Mouse (Mus musculus) heart, embryonic 12.5 days (tissue): Measurements from ENCODE around the gene Tmem54. TPM values are rescaled to one million over a fixed set of nuclear protein-coding genes. Genes with fewer than 3 reads are reported as not detected.

Source experiments
- ATAC-seq: fragments of 200-750 bp; cut with Nextera tagmentation; 2 replicates; pipeline ENCODE4 v1.8.0; 2017; ENCODE audit warnings: moderate TSS enrichment, moderate library complexity; ENCODE audit not compliant: insufficient number of reproducible peaks, low FRiP score
- H3K27ac ChIP-seq: fragments of 300-500 bp; sonication (generic); 2 replicates; pipeline ENCODE4 v1.5.1; 2016; ENCODE audit warnings: mild to moderate bottlenecking, moderate library complexity; ENCODE audit not compliant: poor library complexity, severe bottlenecking
- H3K27me3 ChIP-seq: fragments of 300-500 bp; sonication (generic); replicated peaks from 2 replicates; pipeline ENCODE4 v1.6.1; 2016; ENCODE audit warnings: mild to moderate bottlenecking, moderate library complexity
- H3K36me3 ChIP-seq: fragments of 300-500 bp; sonication (generic); 2 replicates; pipeline ENCODE4 v1.6.1; 2016; ENCODE audit warnings: mild to moderate bottlenecking, moderate library complexity
- H3K4me1 ChIP-seq: fragments of 300-500 bp; sonication (generic); replicated peaks from 2 replicates; pipeline ENCODE4 v1.6.1; 2016; ENCODE audit warnings: mild to moderate bottlenecking
- H3K4me2 ChIP-seq: fragments of 300-500 bp; sonication (generic); 2 replicates; pipeline ENCODE4 v1.6.1; 2016; ENCODE audit warnings: mild to moderate bottlenecking, moderate library complexity
- H3K4me3 ChIP-seq: fragments of 300-500 bp; sonication (generic); 2 replicates; pipeline ENCODE4 v1.5.1; 2016; ENCODE audit warnings: mild to moderate bottlenecking
- H3K9ac ChIP-seq: fragments of 300-500 bp; sonication (generic); 2 replicates; pipeline ENCODE4 v1.6.1; 2016; ENCODE audit warnings: mild to moderate bottlenecking, moderate library complexity
- H3K9me3 ChIP-seq: fragments of 300-500 bp; sonication (generic); replicated peaks from 2 replicates; pipeline ENCODE4 v1.6.1; 2016; ENCODE audit warnings: mild to moderate bottlenecking, moderate library complexity
- WGBS: fragments of 180-500 bp; shearing (Covaris S2); methylation state at CpG from one replicate; pipeline ENCODE4 v1.1.7; 2016; 5-methylcytosine and 5-hydroxymethylcytosine counted together
- polyA plus RNA-seq: library from polyadenylated mRNA; unstranded; fragments of >200 nt; fragmentation: Nextera tagmentation; extraction: Ambion mirVana; gene quantifications from 2 replicates; pipeline ENCODE4 v1.2.1, GENCODE M21; 2016

Tmem54 gene
- 0.24 and 0.34 TPM in 2 replicates for polyA plus RNA-seq

DNA sequence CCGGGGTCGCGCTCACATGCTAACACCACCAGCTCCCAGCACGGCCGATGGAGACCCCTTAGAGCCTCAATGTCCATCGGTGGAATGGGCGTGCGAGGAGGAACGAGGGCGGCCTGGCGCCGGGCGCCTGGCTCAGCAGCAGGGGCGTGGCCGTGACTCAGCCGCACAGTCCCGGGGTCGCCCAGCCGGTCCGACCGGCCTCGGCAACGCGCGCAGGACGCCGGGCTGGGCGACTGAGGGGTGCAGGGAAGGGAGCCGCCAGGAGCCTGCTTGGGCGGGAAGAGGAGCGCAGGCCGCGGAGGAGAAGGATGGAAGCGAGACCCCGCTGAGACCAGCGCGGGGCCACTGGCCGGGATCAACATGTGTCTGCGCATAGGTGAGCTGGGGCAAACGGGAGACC, at the start of gene Tmem54:
TSS of gene Tmem54 (plus strand) at position 193 of the 400 bp plus-strand sequence.
- Histone ChIP-seq H3K27ac (no peak within 1 kb of the TSS), H3K4me3 (peak within 1 kb of the TSS; percentile 35), H3K4me2 (peak within 1 kb of the TSS; percentile 62), H3K36me3 (no peaks in the 10 kb centered on the region), H3K4me1 (peaks cover 6% of the 10 kb centered on the region), H3K9ac (peak within 1 kb of the TSS; percentile 36; the same call in 1 of the 2 replicates), H3K9me3 (no peaks in the 10 kb centered on the region), H3K27me3 (peaks cover 68% of the 10 kb centered on the region)
- no peak for ATAC-seq
- 1% methylated on average over 40 of the region's 40 CpGs for WGBS

DNA sequence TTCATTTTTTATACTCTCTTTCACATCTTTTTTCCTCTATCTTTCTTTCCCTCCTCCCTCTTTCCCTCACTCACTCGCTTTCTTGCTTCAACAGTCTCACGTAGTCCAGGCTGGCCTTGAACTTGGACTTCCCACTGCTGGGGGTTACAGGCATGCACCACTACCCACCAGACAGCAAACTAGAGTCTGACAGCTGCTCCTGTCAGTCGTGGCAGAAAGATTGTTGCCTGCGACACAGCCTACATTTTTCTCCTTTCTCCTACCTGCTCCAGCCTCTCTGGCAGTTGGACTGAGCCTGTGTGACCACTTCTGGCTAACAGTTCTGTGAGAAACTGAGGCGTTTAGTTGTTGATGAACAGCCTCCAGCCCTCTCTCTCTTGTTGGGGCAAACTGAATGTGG, 49.8 kb upstream of the Tmem54 start:
- Histone ChIP-seq H3K9ac (no peak overlapping the region), H3K4me2 (no peak overlapping the region), H3K4me1 (peaks cover 24% of the 10 kb centered on the region), H3K9me3 (no peaks in the 10 kb centered on the region), H3K27ac (no peak overlapping the region), H3K27me3 (peaks cover 4% of the 10 kb centered on the region; the same call in 1 of the 2 replicates), H3K36me3 (no peaks in the 10 kb centered on the region), H3K4me3 (no peak overlapping the region)
- ATAC-seq, result no peak
- 81% methylated on average over 5 of the region's 5 CpGs for WGBS

DNA sequence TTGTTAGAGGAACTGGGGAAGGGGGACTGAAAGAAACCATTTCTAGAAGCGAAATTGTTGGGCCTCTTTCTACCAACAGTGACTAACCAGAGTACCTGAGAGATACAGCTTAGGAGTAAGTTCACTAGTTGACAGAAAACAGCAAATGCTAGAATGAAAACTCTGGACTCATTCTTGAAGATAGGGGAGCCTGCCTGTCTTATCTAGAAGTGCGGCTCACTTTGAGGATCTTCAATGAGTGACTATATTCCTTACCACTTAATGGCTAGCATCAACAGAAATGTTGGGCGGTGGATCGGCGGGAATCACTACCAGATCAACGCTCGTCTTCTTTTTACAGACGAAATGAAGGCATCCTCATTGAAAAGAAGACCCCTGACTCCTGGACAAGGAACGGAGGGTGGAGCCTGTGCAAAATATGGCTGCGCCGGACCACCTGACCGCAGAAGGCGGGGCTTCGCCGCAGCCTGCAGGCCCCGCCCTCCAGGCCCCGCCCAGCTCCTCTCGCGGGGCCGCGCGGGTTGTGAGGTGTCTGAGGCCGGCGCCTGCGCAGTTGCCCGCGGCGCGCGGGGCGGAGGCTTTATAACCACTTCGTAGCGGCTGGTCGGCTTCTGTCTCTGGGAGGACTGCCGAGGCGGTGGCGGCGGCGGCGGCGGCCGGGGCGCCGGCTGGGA, 47.7 kb upstream of the Tmem54 start:
- H3K36me3 ChIP-seq, result no peaks in the 10 kb centered on the region
- peak overlapping the region; percentile 100 for H3K4me2 ChIP-seq
- peak; percentile 97 for ATAC-seq
- H3K27me3 ChIP-seq, result no peaks in the 10 kb centered on the region
- peak overlapping the region; percentile 79 for H3K27ac ChIP-seq
- peak overlapping the region; percentile 90 for H3K9ac ChIP-seq
- 2% methylated on average over 44 of the region's 44 CpGs for WGBS
- peaks cover 9% of the 10 kb centered on the region for H3K4me1 ChIP-seq
- H3K4me3 ChIP-seq, result peak overlapping the region; percentile 78
- no peaks in the 10 kb centered on the region for H3K9me3 ChIP-seq

DNA sequence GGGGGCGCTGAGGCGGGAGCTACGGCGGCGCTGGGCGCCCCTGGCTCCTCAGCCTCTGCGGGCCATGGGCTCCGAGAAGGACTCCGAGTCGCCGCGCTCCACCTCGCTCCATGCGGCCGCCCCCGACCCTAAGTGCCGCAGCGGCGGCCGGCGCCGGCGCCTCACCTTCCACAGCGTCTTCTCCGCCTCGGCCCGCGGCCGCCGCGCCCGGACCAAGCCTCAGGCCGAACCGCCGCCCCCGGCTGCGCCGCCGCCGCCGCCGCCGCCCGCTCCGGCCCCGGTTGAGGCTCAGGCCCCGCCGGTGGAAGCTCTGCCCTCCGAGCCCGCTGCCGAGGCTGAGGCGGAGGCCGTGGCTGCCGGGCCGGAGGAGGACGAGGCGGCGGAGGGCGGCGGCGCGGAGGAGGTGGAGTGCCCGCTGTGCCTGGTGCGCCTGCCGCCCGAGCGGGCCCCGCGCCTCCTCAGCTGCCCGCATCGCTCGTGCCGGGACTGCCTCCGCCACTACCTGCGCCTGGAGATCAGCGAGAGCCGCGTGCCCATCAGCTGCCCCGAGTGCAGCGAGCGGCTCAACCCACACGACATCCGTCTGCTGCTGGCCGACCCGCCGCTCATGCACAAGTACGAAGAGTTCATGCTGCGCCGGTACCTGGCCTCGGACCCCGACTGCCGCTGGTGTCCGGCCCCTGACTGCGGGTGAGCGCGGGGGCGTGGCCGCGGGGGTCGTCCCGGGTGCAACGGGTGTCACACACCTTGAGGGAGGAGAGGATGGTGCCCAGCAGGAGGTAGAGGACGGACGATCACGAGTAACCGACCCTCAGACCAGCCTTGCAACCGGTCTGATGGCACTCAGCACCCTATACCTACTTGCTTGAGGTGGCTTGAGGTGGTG, 46.9 kb upstream of the Tmem54 start, which contains the start of gene Rnf19b:
TSS of gene Rnf19b (plus strand) at position 65 of the 886 bp plus-strand sequence.
- peak; percentile 72 for ATAC-seq
- under 1% methylated on average over 86 of the region's 107 CpGs for WGBS
- peak within 1 kb of the TSS; percentile 79 for H3K27ac ChIP-seq
- H3K4me2 ChIP-seq, result peak within 1 kb of the TSS; percentile 100
- peak within 1 kb of the TSS; percentile 78 for H3K4me3 ChIP-seq
- no peaks in the 10 kb centered on the region for H3K36me3 ChIP-seq
- H3K9ac ChIP-seq, result peak within 1 kb of the TSS; percentile 90
- no peaks in the 10 kb centered on the region for H3K27me3 ChIP-seq
- peaks cover 12% of the 10 kb centered on the region for H3K4me1 ChIP-seq
- H3K9me3 ChIP-seq, result no peaks in the 10 kb centered on the region

DNA sequence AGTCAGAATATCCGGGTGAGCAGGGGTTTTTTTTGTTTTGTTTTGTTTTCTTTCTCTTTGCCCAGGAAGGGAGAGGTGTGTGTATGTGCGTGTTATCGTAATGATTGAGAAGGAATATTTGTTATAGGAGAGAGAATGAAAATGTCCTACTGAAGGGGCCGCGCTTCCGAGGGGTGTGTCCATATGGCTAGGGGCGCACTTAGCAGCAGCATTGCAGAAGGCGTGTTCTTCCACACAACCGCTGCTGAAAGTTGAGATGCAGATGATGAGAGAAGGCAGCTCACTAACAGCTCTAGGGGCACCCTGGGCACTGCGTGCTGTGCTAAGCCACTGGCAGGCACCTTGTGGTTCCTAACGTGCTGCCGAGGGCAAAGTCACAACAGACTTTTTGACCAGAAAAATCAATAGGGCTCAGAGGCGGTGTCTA, 46.2 kb upstream of the Tmem54 start:
- Histone ChIP-seq H3K27me3 (no peaks in the 10 kb centered on the region), H3K9me3 (no peaks in the 10 kb centered on the region)

DNA sequence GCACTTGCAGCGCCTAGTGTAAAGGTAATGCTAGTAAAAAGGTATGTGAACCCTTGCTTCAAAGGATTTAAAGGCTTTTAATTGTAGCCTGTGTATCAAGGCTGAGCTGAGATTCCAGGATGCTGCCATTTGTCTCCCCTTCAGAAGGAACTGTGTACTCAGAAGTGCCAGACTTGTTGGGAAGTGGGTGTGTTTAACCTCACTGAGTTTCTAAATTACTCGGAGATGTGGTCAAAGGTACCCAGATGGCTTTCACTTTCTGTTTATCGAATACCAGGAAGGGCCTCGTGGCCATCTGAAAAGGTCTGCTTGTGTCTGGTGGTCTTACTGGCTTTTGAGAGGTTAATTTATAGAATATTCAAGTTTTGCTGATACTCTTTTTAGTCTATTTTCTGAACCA, 45.4 kb upstream of the Tmem54 start:
- peaks cover 12% of the 10 kb centered on the region for H3K4me1 ChIP-seq
- H3K9ac ChIP-seq, result no peak overlapping the region
- peak overlapping the region; percentile 100 for H3K4me2 ChIP-seq
- ATAC-seq, result no peak
- no peak overlapping the region for H3K27ac ChIP-seq
- peak overlapping the region; percentile 78 for H3K4me3 ChIP-seq
- H3K27me3 ChIP-seq, result no peaks in the 10 kb centered on the region
- H3K36me3 ChIP-seq, result no peaks in the 10 kb centered on the region
- H3K9me3 ChIP-seq, result no peaks in the 10 kb centered on the region
- 47% methylated on average over 4 of the region's 4 CpGs for WGBS

More for the DNA sequence above, 46.2 kb upstream of the Tmem54 start:
- Histone ChIP-seq H3K9ac (peak overlapping the region; percentile 90), H3K4me3 (peak overlapping the region; percentile 78), H3K27ac (peak overlapping the region; percentile 79; the same call in 1 of the 2 replicates), H3K4me1 (peaks cover 12% of the 10 kb centered on the region), H3K36me3 (no peaks in the 10 kb centered on the region), H3K4me2 (peak overlapping the region; percentile 100)
- ATAC-seq, result no peak
- WGBS, result 4% methylated on average over 13 of the region's 13 CpGs

DNA sequence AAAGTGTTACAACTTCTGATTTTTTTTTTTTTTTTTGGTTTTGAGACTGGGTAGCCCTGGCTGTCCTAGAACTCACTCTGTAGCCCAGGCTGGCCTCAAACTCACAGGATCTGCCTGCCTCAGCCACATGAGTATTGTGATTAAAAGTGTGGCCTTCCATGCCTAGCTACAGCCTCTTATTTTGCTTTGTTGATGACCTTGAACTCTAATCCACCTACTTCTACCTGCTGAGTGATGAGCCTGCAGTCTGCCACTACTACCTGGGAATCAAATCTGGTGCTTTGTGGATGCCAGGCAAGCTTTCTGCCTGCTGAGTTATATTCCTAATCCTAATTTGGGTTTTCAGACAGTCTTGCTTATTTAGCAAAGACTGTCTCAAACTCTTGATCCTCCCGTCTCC, 43.9 kb upstream of the Tmem54 start:
- Histone ChIP-seq H3K27me3 (no peaks in the 10 kb centered on the region), H3K4me3 (no peak overlapping the region), H3K27ac (no peak overlapping the region), H3K9me3 (no peaks in the 10 kb centered on the region), H3K4me2 (no peak overlapping the region), H3K9ac (no peak overlapping the region), H3K36me3 (no peaks in the 10 kb centered on the region), H3K4me1 (peaks cover 12% of the 10 kb centered on the region)
- no peak for ATAC-seq
- 95% methylated on average over 1 of the region's 1 CpGs for WGBS

DNA sequence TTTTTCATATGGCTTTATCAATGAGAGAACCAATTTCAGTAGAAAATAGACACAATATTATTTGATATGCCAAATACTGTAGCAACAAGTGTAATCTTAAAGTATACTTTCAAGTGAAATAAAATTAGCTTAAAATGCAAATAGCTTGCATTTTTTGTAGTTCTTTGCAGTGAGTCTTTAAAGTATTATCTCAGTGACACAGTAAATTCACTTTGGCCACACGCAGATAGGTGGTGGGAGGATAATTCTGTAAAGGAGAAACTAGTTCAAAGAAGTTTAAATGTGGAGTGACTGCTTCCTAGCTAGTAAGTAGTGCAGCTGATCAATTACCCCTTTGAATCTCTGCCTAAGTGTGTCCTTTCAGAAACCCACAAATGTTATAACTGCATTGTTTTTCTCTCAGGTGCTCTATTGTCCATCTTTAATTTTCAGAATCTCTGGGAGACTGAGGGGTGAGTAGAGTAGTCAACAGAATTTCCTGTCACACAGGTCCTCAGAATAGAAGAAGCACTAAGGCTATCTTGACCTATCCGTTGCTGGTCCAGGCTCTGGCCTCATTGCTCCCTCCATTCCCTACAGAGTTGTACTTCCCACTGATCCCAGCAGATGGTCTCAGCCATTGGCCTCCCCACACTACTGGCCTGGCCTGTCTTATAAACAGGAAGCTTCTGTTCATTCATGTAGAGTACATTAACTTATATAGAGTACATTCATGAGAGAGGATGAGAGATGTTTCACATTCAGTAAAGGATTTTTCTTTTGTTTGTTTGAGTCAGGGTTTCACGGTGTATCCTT, 42.9 kb upstream of the Tmem54 start:
- Histone ChIP-seq H3K27ac (no peak overlapping the region), H3K9ac (no peak overlapping the region), H3K4me1 (peaks cover 12% of the 10 kb centered on the region), H3K9me3 (no peaks in the 10 kb centered on the region), H3K4me2 (no peak overlapping the region), H3K27me3 (no peaks in the 10 kb centered on the region), H3K36me3 (no peaks in the 10 kb centered on the region), H3K4me3 (no peak overlapping the region)
- WGBS, result 67% methylated on average over 3 of the region's 3 CpGs
- ATAC-seq, result no peak

DNA sequence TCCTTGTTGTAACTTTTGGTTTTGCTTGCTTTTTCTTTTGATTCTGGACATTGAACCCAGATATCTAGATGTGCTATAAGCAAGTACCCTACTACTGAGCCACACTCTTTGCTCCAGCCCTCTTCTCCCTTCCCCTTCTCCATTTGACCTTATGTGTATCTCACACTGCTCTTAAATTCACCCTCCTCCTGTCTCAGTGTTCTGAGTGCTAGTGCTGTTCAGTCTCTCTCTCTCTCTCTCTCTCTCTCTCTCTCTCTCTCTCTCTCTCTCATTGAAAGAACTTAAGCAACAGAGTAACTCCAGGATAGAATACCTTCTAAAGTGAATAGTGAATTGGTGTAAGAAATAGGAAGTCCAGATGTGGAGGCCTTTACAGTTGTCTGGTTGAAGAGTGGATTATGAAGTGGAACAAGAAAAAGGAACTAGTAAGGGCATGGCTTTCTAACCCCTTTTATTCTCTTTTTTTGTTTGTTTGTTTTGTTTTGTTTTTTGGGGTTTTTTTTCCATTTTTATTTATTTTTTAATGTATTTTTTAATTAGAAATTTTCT, 39.6 kb upstream of the Tmem54 start:
- Histone ChIP-seq H3K4me2 (no peak overlapping the region), H3K9me3 (no peaks in the 10 kb centered on the region), H3K4me1 (0 out of 2 replicates have a peak, but pooled peaks cover 4% of the 10 kb centered on the region), H3K36me3 (no peaks in the 10 kb centered on the region), H3K27me3 (no peaks in the 10 kb centered on the region), H3K27ac (no peak overlapping the region), H3K4me3 (no peak overlapping the region), H3K9ac (no peak overlapping the region)
- ATAC-seq, result no peak

DNA sequence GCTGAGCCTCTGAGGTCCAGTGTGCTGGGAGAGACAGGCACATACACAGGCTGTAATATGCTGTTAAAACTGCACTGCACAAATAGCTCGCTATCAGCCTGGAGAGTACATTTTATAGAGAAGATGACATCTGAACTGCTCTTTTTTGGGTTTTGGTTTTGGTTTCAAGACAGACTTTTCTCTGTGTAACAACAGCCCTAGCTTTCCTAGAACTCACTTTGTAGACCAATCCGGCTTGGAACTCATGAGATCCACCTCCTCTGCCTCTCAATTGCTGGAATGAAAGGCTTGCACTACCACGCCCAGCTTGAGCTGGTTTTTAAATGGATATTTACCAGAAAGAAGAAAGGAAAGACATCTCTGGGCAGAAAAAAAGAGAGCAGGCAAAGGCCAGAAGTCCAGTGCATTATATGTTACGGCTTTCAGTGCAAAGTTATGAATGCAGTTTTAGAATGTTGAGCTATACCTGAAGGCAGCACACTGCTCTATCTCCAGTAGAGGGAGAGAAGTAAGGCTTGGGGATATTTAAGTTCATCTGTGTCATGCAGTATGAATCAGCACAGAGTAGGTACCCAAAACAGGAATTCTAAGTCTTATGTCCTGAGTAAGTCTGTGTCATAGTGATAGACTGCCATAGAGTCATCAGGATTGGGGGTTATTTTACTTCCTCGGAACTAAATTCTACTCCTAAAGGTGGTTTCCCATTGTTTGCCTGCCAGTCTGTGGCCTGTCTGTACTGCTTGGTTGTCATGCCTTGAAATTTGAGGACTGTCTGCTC, 37.5 kb upstream of the Tmem54 start:
- Histone ChIP-seq H3K4me1 (peaks cover 13% of the 10 kb centered on the region), H3K9ac (no peak overlapping the region), H3K36me3 (no peaks in the 10 kb centered on the region), H3K27me3 (no peaks in the 10 kb centered on the region), H3K4me3 (no peak overlapping the region), H3K27ac (no peak overlapping the region), H3K9me3 (no peaks in the 10 kb centered on the region), H3K4me2 (no peak overlapping the region)
- WGBS, result 84% methylated on average over 5 of the region's 5 CpGs
- ATAC-seq, result no peak
